Mouse (Mus musculus) lung, adult 2 months (tissue): ENCODE data around the gene Apom.

ENCODE experiments used
- CTCF ChIP-seq: fragments of 200-500 bp; IDR thresholded peaks from 2 replicates; pipeline ENCODE4 v1.5.1; 2011; ENCODE audit warnings: mild to moderate bottlenecking, low read length, control low read depth; ENCODE audit not compliant: insufficient read depth
- POLR2A ChIP-seq: fragments of 200-500 bp; IDR thresholded peaks from 2 replicates; pipeline ENCODE4 v1.6.1; 2011; ENCODE audit warnings: low read depth, mild to moderate bottlenecking, control low read depth, low read length, borderline replicate concordance; ENCODE audit errors: extremely low read depth

DNA sequence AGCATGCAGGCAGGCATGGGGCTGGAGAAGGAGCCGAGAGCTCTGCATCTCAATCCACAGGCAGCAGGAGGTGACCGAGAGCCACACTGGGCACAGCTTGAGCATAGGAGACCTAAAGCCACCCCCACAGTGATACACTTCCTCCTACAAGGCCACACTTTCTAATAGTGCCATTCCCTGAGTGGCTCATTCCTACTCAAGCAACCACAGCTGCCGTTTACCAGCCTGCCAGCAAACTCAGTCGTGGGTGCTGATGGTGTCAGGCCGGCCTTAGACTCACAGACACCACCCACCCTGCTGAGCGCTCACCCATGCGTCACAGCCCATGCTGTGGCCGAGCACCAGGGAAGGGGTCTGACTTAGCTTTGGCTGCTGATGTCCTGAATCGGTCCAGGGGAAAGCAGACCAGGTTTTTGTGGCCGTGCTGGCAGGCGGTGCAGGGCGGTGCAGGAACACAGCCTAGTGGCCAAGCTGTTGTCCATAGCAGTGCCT, 34.6 kb downstream of the Apom start:
- TF ChIP-seq POLR2A: no peak
- TF ChIP-seq CTCF: no peak
